8 mouse cellular contexts compared by ENCODE assay signal in the genomic region with DNA sequence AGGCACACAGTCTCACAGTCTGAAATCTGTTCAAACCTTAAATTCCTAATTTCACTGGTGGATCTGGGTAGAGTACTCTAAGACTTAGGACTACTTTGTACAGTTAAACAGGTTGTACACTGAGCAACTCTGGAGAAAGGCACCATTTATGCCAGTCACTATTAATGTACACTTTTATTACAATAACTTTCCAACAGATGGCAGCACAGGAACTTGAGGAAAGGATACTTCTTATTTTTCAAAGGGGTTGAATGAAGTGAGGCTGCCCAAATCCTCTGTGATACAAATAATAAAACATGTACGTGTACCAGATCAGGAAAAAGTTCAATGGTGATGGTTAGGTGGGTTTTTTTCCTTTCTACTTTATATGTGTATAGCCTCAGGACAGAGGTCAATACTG. TPM values are rescaled to one million over a fixed set of nuclear protein-coding genes. Genes with fewer than 3 reads are reported as not detected.
DNase-seq lines count a peak whose midpoint lies in the region; ATAC-seq and TF ChIP-seq lines count a peak whose summit lies in the region.
"Had no signal": no experiment of that assay in that cellular context is flagged by ENCODE, and none has a peak within 500 bp of the region (broad histone marks: within the 10 kb centered on the region; RNA-seq: fewer than 3 reads in every experiment).

No protein-coding gene starts in this region.

- H3K9me3 ChIP-seq in kidney, postnatal 0 days (replicated peaks; ENCODE audit: low read length): no peaks in the 10 kb centered on the region
- H3K9me3 ChIP-seq in MEL (replicated peaks; ENCODE audit: insufficient read depth, low read length): no peaks in the 10 kb centered on the region

- TF ChIP-seq EP300 in MEL (IDR thresholded peaks at IDR 0.05; ENCODE audit: low read depth in 1 of 2, low read length in 2 of 2): no peak

- peak; percentile 54 for TF ChIP-seq RAD21 in MEL (IDR thresholded peaks at IDR 0.05; ENCODE audit: low read depth, low read length)

- TF ChIP-seq CTCF in kidney, postnatal 0 days (IDR thresholded peaks at IDR 0.05; ENCODE audit: low read depth): peak; percentile 72
- TF ChIP-seq CTCF in MEL (IDR thresholded peaks at IDR 0.05 in 2 of 3, conservative IDR thresholded peaks at IDR 0.05 in 1 of 3; ENCODE audit: control insufficient read depth in 1 of 3, insufficient read depth in 1 of 3, low read depth in 2 of 3, low read length in 3 of 3, poor library complexity in 1 of 3, severe bottlenecking in 1 of 3): peak in 2 of 3 experiments; percentile 12 to 59; a peak in 3 of 6 replicates

- no peak overlapping the region for H3K27ac ChIP-seq in kidney, postnatal 0 days
- H3K27ac ChIP-seq in MEL (ENCODE audit: control insufficient read depth, low read depth, low read length): no peak overlapping the region
- H3K27ac ChIP-seq: liver, embryonic 14.5 days had no signal

- H3K9ac ChIP-seq in kidney, postnatal 0 days (ENCODE audit: low read depth, low read length): no peak overlapping the region
- H3K9ac ChIP-seq in MEL (ENCODE audit: control insufficient read depth, low read depth, low read length, poor library complexity, severe bottlenecking): no peak overlapping the region
- H3K9ac ChIP-seq: liver, embryonic 14.5 days had no signal

- no peaks in the 10 kb centered on the region for H3K36me3 ChIP-seq in kidney, postnatal 0 days (ENCODE audit: insufficient read depth, low read length)
- H3K36me3 ChIP-seq in MEL (ENCODE audit: control insufficient read depth in 1 of 2, insufficient read depth in 2 of 2, low read length in 2 of 2): peaks cover 0 to 4% of the 10 kb centered on the region in 2 experiments; a peak in 2 of 4 replicates

- ATAC-seq in kidney, postnatal 0 days (replicated peaks; ENCODE audit: low FRiP score, low read depth): no peak

- TF ChIP-seq POLR2A in MEL (IDR thresholded peaks at IDR 0.05; ENCODE audit: control insufficient read depth in 1 of 2, insufficient read depth in 1 of 2, low read depth in 1 of 2, low read length in 2 of 2, poor library complexity in 1 of 2): no peak

- peak; percentile 75 for DNase-seq in kidney, postnatal 0 days (ENCODE audit: low spot score)
- no peak for DNase-seq in kidney, postnatal 14 days
- DNase-seq in A20 (ENCODE audit: low read depth, low spot score) (peak; percentile 19), MEL (ENCODE audit: low read depth, low spot score) (peak; percentile 51)
- DNase-seq in lung, postnatal 25 days (ENCODE audit: low spot score): peak; percentile 4
- DNase-seq in adrenal gland, postnatal 10 days: no peak
- DNase-seq in ovary, adult 18-20 months (ENCODE audit: low spot score): no peak

- no peaks in the 10 kb centered on the region for H3K27me3 ChIP-seq in kidney, postnatal 0 days (ENCODE audit: insufficient read depth, low read length)
- no peaks in the 10 kb centered on the region for H3K27me3 ChIP-seq in MEL (ENCODE audit: control insufficient read depth in 1 of 2, insufficient read depth in 2 of 2, low read length in 2 of 2)

- no peaks in the 10 kb centered on the region for H3K79me2 ChIP-seq in MEL (ENCODE audit: control insufficient read depth, insufficient read depth, low read length, poor library complexity)

- no peak overlapping the region for H3K4me3 ChIP-seq in kidney, postnatal 0 days (replicated peaks; ENCODE audit: low read depth, low read length)
- no peak overlapping the region for H3K4me3 ChIP-seq in MEL (ENCODE audit: control insufficient read depth in 1 of 2, insufficient read depth in 1 of 2, low read depth in 2 of 2, low read length in 2 of 2)

- 66% methylated on average over 1 of the region's 1 CpGs for WGBS in kidney, postnatal 0 days

- no peak overlapping the region for H3K4me2 ChIP-seq in kidney, postnatal 0 days (ENCODE audit: low read length)

- H3K4me1 ChIP-seq in kidney, postnatal 0 days (replicated peaks; ENCODE audit: insufficient read depth, low read length): no peaks in the 10 kb centered on the region
- H3K4me1 ChIP-seq in MEL (ENCODE audit: control insufficient read depth in 1 of 2, insufficient read depth in 2 of 2, low read length in 2 of 2): no peaks in the 10 kb centered on the region

TF ChIP-seq in MEL, 35 proteins besides CTCF, POLR2A, EP300 and RAD21:
- TF ChIP-seq SMC3 (IDR thresholded peaks at IDR 0.05; ENCODE audit: low read depth, low read length) (peak; percentile 59), ETS1 (IDR thresholded peaks at IDR 0.05; ENCODE audit: low read depth, low read length) (no peak)
TF ChIP-seq in MEL: peak in this region for 1.

RNA-seq across cellular contexts. Expression of a gene that starts 43.6 kb away (rescaled TPM):
- 372 and 395 TPM in 2 replicates for polyA plus RNA-seq in kidney, postnatal 0 days (2015; fragmentation: Nextera tagmentation; extraction: Ambion mirVana)
- 37.5 and 37.8 TPM in 2 replicates for total RNA-seq in MEL (2012; rRNA removed)
- 100 to 1,000 TPM in 1 of 2 experiments, not detected in 1; 126 TPM for polyA plus RNA-seq in MEL (2012; ENCODE audit: insufficient read depth in 1 of 2, insufficient read length in 2 of 2, low read depth in 1 of 2, low replicate concordance in 2 of 2, missing spikeins in 1 of 2)
- total RNA-seq in adrenal gland, postnatal 10 days (2021): 1,000 to 10,000 TPM; 1,213 to 1,256 TPM

Comparison
In these comparisons a context has a peak if more than half of its experiments do, and no peak if none do; other contexts are left out.
1. DNase-seq: peak in kidney, postnatal 0 days (single experiment), A20 (single experiment), MEL (single experiment) and lung, postnatal 25 days (single experiment); none in kidney, postnatal 14 days (single experiment), adrenal gland, postnatal 10 days (single experiment) and ovary, adult 18-20 months (single experiment).
2. RNA of a gene that starts 43.6 kb away (total RNA-seq): 1,213 to 1,256 TPM in adrenal gland, postnatal 10 days; 37.5 to 37.8 TPM in MEL; every median in the first group is over 10 times any median in the second.